Mouse (Mus musculus) cortical plate, adult 2 months (tissue): ENCODE results near the gene Slc30a5.

Experiments used
- CTCF ChIP-seq: fragments of 200-500 bp; IDR thresholded peaks from 2 replicates; pipeline ENCODE4 v1.5.1; 2011; ENCODE audit warnings: mild to moderate bottlenecking, control low read depth, low read length; ENCODE audit not compliant: insufficient read depth; ENCODE audit errors: extremely low read depth
- POLR2A ChIP-seq: fragments of 200-500 bp; IDR thresholded peaks from 2 replicates; pipeline ENCODE4 v1.6.1; 2011; ENCODE audit warnings: mild to moderate bottlenecking, low read length, control low read depth; ENCODE audit not compliant: insufficient read depth; ENCODE audit errors: extremely low read depth

GRCm38 (mm10) chr13:100754186-100754585 is 79.0 kb downstream of the Slc30a5 start:
- TF ChIP-seq POLR2A (no peak), CTCF (no peak)
